Mouse (Mus musculus) left cerebral cortex, postnatal 10 days (tissue): ENCODE data around the gene Tbc1d10c. TPM values are rescaled to one million over a fixed set of nuclear protein-coding genes. Genes with fewer than 3 reads are reported as not detected.
A peak's percentile ranks its signal among the peaks of the same experiment; 100 is the strongest.
"Not testable (repeated sequence)": the region's sequence is repeated elsewhere in the genome, so short reads cannot be mapped to it uniquely, and the experiment has no call there.

Source experiments
- DNase-seq, 2 experiments: peaks; one replicate each; pipeline ENCODE4 v3.0.0; 2021 to 2022; ENCODE audit warnings: low spot score in 2 of 2, mixed read lengths in 1 of 2; ENCODE audit errors: extremely low spot score in 1 of 2
- intact Hi-C: fragments of 180-260 bp; cut with DNase I; formaldehyde crosslinking; loops from one replicate; pipeline ENCODE4 v1.15.1; 2025
- microRNA-seq: library from miRNA; unstranded; fragments of <30 nt; microRNA quantifications from one replicate; pipeline ENCODE4 v1.2.0, GENCODE M21; 2022
- total RNA-seq, 2 experiments: library from RNA; stranded (reverse); gene quantifications; 2 replicates each; pipeline ENCODE4 v1.2.3; 2021

The Tbc1d10c gene
- total RNA-seq, 2 experiments from 2014 or later, result 2.0 to 3.5 TPM

DNA sequence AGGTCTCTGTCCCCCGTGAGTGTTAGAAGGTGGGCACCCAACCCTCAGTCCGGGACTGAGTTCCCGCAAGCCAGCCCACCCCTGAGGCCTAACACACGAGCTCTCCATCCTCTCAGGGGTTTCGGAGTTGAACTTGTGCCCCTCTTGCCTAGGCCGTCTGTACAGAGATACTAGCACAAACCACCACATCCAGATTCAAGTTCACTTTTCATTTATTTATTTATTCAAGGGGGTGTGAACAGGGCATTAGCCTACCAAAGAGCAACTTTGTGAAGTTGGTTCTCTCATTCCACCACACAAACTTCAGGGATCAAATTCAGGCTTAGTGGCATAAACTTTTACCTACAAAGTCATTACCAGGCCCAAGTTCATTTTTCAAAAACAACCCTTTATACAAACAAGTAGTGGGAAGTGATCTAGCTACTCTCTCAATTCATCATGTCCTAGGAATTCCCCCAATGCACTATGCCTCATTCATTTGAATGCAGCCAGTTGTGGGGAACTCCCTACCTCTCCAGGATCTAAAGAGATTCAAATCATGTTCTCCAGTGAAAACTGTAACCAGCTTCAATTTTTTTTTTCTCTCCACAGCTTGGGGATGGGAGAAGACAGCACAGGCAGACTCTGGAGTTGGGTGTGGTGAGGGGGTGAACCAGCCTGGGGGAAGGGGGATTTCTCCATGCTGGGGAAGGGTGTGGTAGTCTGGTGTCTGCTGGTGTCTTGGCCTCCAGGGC, 55.7 kb downstream of the Tbc1d10c start:
- peak in 1 of 2 experiments; percentile 15 for DNase-seq
- intact Hi-C loops, result not testable (repeated sequence)

DNA sequence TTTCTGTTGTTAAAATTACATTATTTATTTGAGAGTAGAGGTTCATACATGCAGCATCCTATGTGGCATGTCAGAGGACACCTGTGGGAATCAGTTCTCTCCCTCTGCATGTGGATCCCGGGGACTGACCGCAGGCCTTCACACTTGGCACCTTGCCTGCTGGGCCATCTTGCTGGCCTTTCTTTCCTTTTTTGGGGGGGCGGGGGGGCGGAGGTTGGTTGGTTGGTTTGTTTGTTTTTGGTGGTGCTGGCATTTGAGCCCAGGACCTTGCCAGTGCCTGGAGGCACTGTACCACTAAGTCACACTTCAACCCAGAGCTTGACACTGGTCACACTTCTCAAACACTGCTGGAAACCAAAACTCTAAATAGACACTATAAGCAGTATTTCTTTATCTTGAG, 56.7 kb downstream of the Tbc1d10c start:
- DNase-seq, result peak in 1 of 2 experiments; percentile 32
- intact Hi-C loops, result no loop called here

Small RNAs within 50 kb of the gene (microRNA-seq; reads per million reads assigned to microRNA genes)
- not detected for gene Gm26115

Other genes starting within 250 kb of the Tbc1d10c start
- not detected for gene Aldh3b3, start 232.6 kb downstream of the Tbc1d10c start, total RNA-seq
- 1 to 10 TPM; 2.3 to 2.4 TPM for gene Aldh3b2, start 219.0 kb downstream of the Tbc1d10c start, total RNA-seq
- 1 to 10 TPM; 1.7 to 1.8 TPM for gene Acy3, start 204.7 kb downstream of the Tbc1d10c start, total RNA-seq
- not detected for gene Tbx10, start 198.5 kb downstream of the Tbc1d10c start, total RNA-seq
- 10 to 100 TPM in 1 of 2 experiments, 1 to 10 TPM in 1; 9.7 to 11.2 TPM for gene Nudt8, start 190.7 kb downstream of the Tbc1d10c start, total RNA-seq
- 1 to 10 TPM in 1 of 2 experiments, under 1 TPM in 1; 0.81 to 1.4 TPM for gene Gm49405, start 190.7 kb downstream of the Tbc1d10c start, total RNA-seq
- gene Doc2g, start 188.0 kb downstream of the Tbc1d10c start, total RNA-seq, result 1 to 10 TPM; 3.3 to 4.1 TPM
- 100 to 1,000 TPM; 209 to 221 TPM for gene Ndufv1, start 178.5 kb downstream of the Tbc1d10c start, total RNA-seq
- 100 to 1,000 TPM; 226 to 232 TPM for gene Gstp1, start 153.3 kb downstream of the Tbc1d10c start, total RNA-seq
- gene Gstp2, start 145.3 kb downstream of the Tbc1d10c start, total RNA-seq, result 10 to 100 TPM; 21.7 to 24.2 TPM
- not detected for gene Gstp3, start 131.7 kb downstream of the Tbc1d10c start, total RNA-seq
- gene Cabp2, start 109.7 kb downstream of the Tbc1d10c start, total RNA-seq, result not detected
- gene Cdk2ap2, start 94.1 kb downstream of the Tbc1d10c start, total RNA-seq, result 10 to 100 TPM; 20.4 to 21.6 TPM
- gene Pitpnm1, start 91.3 kb downstream of the Tbc1d10c start, total RNA-seq, result 100 to 1,000 TPM; 234 to 237 TPM
- gene Aip, start 65.4 kb downstream of the Tbc1d10c start, total RNA-seq, result 10 to 100 TPM; 74.2 to 83.5 TPM
- not detected for gene Gpr152, start 51.5 kb downstream of the Tbc1d10c start, total RNA-seq
- under 1 TPM in 1 of 2 experiments, not detected in 1; 0.24 TPM for gene Cabp4, start 47.3 kb downstream of the Tbc1d10c start, total RNA-seq
- gene Coro1b, start 42.7 kb downstream of the Tbc1d10c start, total RNA-seq, result 10 to 100 TPM; 80.4 to 92.7 TPM
- 1 to 10 TPM in 1 of 2 experiments, under 1 TPM in 1; 0.65 to 2.0 TPM for gene Ptprcap, start 37.7 kb downstream of the Tbc1d10c start, total RNA-seq
- 10 to 100 TPM; 34.1 to 35.0 TPM for gene Rps6kb2, start 27.9 kb downstream of the Tbc1d10c start, total RNA-seq
- 1 to 10 TPM; 3.1 to 3.5 TPM for gene Carns1, start 15.8 kb downstream of the Tbc1d10c start, total RNA-seq
- 100 to 1,000 TPM; 331 to 336 TPM for gene Ppp1ca, start 781 bp upstream of the Tbc1d10c start, total RNA-seq
- 1 to 10 TPM; 8.9 to 9.3 TPM for gene Rad9a, start 10.4 kb upstream of the Tbc1d10c start, total RNA-seq
- 1 to 10 TPM; 1.5 to 1.7 TPM for gene Clcf1, start 23.0 kb upstream of the Tbc1d10c start, total RNA-seq
- gene AC109138.7, start 23.1 kb upstream of the Tbc1d10c start, total RNA-seq, result not detected
- gene Pold4, start 40.6 kb upstream of the Tbc1d10c start, total RNA-seq, result 10 to 100 TPM; 12.8 to 16.2 TPM
- 10 to 100 TPM; 49.5 to 55.1 TPM for gene Ssh3, start 77.9 kb upstream of the Tbc1d10c start, total RNA-seq
- gene Ankrd13d, start 91.9 kb upstream of the Tbc1d10c start, total RNA-seq, result 10 to 100 TPM; 87.8 to 91.7 TPM
- 100 to 1,000 TPM; 146 to 154 TPM for gene Grk2, start 114.9 kb upstream of the Tbc1d10c start, total RNA-seq
- 10 to 100 TPM; 66.6 to 67.3 TPM for gene Kdm2a, start 207.0 kb upstream of the Tbc1d10c start, total RNA-seq
- 1 to 10 TPM in 1 of 2 experiments, under 1 TPM in 1; 0.95 to 1.7 TPM for gene Rhod, start 248.1 kb upstream of the Tbc1d10c start, total RNA-seq